Mouse (Mus musculus) common myeloid progenitor, adult 5-6 weeks (primary cell): Measurements from ENCODE around the gene Plekha6. TPM values are rescaled to one million over a fixed set of nuclear protein-coding genes. Genes with fewer than 3 reads are reported as not detected.

Source experiments
- ATAC-seq: replicated peaks from 2 replicates; pipeline ENCODE4 v1.8.0; 2016; ENCODE audit warnings: low read depth, mild to moderate bottlenecking, moderate TSS enrichment, inconsistent platforms; ENCODE audit not compliant: poor library complexity, severe bottlenecking
- total RNA-seq: library from RNA; stranded (forward); fragments of 200-1000, 187-1606 nt; gene quantifications from 2 replicates; pipeline ENCODE4 v1.2.3, GENCODE M21; 2017

Gene Plekha6
- total RNA-seq, 1 experiment from 2014 or later: 2.3 TPM

DNA sequence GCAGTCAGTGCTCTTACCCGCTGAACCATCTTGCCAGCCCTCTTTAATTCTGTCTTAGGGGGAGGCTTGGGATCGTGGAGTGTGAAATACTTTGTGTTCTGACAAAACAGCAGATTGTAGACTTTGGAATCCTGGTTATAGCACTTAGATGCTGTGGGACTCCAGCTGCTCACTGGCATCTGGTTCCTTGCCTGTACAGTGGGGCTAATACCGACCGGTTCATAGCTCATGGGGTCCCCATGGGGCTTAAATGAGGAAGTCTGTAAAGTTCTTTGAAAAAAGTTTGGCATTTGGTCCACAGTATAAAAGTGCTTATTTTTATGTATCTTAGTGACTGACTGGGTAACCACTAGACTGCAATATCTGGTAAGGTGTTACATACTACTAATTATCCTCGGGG, 28.2 kb upstream of the Plekha6 start:
- ATAC-seq: no peak

DNA sequence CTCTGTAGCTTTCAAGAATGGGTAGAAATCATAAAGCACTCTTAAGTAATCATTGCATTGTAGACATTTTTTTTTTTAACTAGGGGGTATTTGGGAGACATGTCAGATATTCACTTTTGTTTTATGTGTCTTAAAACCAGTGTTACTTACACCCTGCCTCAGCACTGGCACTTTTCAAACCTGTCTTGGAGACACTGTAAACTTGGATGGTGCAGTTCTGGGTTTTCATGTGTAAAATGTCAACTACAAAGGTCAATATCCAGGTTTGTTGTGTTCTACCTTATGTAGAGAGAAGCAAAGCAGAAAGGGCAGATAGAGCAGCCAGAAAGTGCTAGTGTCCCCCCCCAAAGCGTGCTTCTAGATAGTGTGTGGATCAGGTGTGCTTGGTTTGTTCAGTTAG, 25.6 kb upstream of the Plekha6 start:
- ATAC-seq: no peak

DNA sequence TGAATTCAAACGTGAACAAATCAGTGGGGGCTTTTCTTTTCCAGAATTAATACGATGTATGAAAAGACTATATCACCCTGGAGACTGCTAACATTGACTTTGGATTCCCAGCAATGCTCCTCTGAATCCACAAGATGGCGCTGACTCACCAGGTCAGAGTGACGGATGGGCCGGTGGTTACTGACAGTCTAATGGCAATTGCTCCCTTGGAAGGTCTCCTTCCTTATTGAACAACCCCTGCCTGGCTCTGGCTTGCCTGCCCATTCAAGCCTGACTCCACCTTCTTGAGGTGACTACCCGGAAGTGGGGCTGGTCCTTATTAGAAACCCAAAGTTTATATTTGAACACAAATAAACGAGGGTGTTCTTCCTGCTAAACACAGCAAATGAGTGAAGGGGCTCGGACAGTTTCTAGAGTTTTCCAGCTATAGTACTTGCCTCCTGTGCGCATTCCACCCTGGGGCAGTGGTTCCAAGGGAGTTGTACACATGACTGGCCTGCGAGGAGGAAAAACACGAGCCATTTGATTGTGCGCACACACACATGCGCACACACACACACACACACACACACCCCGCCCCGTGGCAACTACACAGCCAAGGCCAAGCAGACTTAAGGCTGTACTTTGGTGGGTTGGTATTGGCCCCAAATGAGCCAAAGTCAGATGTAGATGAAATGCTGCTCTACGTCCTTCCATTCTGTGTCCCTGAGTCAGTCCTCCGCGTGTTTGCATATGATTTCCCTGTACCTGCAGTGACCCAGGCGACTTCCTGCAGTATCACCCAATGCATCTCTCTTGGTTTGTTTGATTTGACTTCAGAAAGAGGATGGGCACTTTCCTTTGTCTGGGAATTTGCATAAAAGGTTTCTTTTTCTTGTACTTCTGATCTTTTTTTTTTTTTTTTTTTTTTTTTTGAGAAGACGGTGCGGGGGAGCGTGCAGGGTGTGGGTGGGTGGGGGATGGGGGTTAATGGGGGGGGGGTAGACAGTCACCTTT, 17.7 kb upstream of the Plekha6 start:
- ATAC-seq: peak; percentile 96

DNA sequence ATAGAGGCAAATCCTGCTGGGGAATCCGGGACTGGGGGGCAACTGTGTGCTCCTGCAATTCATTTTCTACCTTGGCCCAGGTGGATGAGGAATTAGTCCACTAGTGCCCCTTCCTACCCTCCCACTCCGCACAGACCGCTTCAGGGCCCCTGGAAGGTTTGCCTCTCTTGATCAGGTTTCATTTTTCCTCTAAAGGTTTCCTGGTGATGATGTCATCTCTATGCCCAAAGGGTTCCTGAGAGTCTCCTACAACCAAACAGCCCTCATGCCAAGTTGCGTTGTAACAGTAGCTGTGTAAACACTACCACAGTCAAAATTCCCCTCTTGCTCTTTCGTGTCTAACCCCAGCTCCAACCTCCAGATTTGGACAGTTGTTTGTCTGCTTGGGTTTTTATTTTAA, 16.7 kb upstream of the Plekha6 start:
- ATAC-seq: no peak

DNA sequence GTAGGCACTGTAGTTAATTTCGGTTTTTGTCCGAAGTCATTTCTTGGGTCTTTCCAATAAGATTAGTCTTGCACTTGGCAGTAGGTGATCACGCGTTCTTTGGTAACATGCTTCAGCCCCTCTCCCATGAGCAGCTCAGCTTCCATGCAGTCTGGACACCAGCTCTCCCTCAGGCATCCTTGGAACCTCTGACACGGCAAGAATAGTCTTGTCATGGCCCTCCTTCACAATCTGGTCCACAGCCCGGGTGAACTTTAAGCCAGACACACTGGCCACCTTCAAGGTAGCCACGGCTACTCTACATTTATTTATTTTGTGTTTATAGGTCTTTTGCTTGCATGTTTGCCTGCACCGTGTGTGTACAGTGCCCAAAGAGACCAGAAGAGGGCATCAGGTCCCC, 15.9 kb upstream of the Plekha6 start:
- no peak for ATAC-seq

DNA sequence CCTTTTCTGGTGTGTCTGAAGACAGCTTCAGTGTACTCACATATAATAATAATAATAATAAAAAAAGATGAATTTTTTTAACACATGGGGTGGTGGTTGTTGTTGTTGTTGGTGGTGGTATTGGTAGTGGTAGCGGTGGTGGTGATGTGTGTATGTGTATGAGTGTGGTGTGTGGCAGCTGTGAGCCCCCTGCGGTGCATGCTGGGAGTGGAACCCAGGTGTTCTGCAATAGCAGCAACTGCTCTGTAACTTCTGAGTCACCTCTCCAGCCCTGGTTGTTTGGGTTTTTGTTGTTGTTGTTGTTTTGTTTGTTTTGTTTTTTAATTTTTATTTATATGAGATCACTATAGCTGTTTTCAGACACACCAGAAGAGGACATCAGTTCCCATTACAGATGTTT, 13.5 kb upstream of the Plekha6 start:
- ATAC-seq: no peak

DNA sequence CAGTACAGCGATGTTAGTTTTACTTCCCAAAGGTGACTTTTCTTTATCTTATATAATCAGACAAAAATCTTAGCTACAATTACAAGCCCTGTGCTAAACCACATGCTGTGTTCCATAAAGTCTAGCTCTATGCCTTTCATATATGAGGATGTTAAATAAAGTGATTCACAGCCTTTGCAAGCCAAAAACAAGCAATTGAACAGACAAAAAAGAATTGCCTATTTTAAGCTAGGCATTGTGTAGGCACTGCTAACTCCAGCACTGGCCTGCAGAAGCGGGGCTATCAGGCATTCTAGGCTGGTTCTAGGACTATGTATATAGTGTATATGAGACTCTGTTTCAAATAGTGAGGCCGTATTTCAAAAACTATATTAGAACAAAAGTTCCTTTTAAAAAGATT, 11.8 kb upstream of the Plekha6 start:
- no peak for ATAC-seq

DNA sequence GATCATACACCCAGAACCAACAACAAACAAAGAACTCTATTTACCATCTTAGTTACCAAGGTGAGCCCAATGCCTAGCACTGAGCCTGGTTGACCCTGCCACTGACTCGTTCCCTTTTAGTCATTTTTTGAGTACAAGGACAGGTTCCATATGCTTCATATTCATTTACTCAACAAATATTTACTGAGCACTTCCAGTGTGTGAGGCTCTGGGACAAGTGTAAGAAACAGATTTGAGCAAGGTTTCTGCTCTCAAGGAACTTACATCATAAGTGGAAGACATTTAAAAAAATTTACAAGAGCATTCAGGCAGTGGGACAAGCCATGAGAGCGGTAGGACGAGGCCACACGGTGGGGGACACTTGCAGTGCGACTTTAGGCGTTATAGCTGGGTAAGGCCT, 8.7 kb upstream of the Plekha6 start:
- no peak for ATAC-seq

DNA sequence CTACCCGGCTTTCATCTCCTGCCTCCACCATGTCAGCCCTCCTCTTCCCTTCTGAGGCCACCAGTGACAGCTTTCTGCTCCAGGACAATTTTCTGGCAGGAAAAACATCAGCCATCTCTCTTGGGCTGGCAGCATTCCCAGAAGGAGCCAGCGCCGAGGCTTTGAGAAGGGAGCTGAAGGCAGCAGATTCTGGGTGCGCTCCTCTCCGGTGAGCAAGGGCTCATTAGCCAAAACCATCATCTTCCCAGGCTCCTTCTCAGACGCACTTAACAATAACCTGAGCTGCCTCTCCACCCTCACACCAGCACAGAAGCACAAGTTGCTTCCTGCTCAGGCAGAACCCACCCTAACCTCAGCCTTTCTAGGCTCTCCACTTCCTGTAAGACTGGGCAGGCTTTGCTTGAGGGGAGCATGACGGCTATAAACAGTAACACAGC, 4.9 kb upstream of the Plekha6 start:
- ATAC-seq: peak; percentile 88

DNA sequence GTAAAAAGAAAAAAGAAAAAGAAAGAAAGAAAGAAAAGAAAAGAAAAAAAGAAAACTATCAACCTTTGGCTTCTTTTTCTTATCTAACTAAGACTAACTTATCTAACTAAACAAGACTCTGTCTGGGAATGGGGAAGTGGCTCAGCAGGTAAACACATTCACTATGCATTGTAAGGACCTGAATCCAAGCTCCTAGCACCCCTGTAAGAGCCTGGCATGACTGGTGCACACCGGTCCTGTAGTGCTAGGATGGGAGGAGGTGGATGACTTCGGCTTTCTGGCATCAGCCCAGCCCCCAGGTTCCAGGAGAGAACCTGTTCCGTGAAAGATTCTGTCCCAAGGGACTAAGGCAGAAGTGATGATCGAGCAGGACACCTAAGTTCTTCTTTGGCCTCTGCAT, 2.5 kb upstream of the Plekha6 start:
- no peak for ATAC-seq

DNA sequence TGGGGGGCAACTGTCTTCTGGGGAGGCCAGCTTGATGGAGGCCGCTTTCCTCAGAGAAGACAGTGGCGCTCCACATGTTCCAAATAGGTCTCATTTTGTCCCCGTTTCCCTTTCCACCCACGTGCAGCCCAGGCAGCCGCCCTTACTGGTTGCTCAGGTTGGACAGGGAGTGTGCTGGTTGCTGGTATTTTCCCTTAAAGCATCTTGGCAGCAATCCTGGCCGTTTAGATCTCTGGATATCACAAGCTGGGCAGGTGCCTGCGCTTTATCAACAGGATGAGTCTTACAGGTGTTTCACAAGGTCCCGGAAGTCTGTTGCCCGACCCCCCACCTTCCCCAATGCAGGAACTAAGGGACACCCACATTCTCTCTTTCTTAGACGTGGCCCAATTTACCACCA, 2.0 kb upstream of the Plekha6 start:
- ATAC-seq: no peak

DNA sequence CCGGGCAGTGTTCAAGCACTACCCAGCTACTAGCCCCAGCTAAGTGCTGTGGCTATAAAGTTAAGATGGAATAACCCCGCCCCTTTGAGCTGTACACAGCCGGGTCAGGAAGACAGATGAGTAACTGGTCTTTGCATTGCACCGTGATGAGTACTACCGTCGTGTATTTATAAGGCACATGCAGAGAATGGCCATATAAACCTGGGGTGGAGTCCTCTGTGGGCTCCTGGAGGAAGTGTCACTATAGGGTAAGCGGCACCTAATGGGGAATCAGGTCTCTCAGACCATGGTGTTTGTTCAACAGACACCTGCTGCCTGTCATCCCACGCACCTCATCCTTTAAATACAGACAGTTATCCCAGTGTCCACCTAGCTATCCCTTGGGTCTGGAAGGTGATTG, 1.0 kb upstream of the Plekha6 start:
- no peak for ATAC-seq

DNA sequence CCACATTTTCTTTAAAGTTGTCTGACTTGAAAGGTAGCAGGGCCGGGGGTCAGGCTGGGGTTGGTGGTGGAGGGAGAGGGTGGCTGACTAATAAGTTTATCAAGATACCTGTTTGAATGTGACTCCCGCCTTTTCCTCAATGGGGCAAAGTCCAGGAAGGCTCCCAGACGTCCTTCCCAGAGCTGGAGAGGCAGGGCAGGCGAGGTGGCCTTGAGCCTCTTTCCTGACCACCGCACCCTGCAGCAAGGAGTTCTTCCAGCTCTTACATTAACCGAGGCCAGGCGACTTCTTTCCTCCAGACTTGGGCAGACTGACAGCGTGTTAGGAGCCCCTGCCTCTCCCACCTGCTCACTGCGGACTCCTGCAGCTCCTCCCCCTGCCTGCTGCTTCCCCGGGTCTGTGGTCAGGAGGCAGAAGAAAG, 591 bp downstream of the Plekha6 start:
- ATAC-seq: peak; percentile 45

DNA sequence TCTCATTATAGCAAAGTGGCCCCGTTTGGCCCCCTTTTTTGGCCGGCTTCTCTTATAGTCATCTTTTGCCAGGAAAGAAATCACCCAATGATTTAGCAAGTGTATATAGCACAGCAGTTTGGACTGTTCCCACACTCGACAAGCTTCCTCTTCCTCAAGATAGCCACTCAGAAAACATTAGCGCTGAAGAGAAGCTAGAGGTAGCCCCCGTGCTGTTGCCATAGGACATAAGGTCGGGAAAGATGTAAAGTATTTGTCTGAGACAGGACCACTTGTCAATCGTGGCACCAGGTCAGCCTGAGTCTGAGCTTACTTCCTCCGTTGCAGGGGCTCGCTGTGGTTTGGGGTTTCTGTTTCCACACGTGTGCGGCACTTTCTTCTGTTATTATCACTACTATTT, 1.1 kb downstream of the Plekha6 start:
- peak; percentile 27 for ATAC-seq

DNA sequence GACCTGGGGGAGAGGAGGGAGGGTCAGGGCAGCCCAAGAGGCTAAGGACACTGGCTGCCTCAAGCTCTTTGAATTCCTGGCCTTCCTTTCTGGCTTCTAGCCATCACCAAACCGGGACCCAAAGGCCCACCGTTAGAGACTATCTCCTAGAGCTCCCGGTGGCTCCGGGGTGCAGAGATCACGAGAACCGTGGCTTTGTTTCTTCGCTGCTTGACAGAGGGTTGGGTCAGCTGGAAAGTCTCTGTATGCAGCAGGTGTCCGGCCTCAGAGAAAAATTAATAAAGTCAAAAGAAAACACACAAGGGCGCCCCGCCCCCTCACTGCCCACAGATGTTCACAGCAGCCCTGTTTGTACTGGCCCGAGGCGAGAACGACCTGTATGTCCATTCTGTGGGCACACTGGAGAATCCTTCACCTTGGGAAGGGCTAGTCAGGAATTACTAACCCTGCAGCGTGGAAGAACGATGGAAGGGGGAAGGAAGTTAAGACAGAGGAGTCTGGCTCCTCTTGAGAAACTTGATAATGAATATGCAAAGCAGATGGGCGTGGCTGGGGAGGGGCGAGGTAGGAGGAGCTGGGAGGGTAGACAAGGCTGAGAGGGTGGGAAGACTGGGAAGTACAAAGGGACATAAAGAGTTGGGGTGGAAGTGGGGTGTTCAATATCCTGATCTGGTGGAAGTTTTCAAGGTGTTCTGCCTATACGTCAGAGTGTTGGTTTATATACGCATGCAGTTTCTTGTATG, 4.5 kb downstream of the Plekha6 start:
- ATAC-seq: no peak

DNA sequence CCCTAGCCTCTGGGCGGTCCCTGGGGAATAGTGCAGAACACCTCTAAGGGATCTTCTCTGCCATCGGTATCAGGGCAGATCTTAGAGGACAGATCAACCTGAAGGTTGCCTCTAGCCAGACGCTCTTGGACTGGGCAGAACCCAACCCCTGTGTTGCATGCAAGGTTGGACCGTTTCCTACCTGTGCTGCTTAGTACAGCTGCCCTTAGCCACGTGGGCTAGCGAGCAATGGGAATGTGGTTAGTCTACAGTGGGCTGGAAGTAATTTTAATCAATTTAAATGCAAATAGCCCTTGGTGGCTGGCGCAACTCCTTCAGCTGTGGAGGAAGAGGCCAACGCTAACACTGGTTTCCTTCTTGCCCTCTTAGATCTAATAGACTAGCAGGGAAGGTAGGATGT, 6.2 kb downstream of the Plekha6 start:
- ATAC-seq: no peak

DNA sequence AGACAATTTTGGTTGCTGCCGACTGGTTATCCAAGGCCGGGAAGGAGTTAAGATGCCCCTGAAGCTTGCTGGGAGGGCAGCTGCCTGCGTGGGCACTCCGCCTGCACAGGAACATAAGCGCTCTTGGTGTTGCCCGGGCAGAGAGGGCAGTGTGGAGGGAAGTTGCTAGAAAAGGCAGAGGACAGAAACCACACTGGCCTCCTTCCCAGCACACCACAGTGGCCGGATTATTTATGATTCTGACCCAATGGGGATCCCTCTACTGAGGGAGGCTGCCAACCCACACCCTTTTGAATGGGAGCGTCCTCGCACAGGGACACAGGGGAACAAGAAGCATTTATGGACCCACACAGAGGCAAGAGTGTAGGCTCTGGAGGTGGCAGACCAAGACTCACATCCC, 7.3 kb downstream of the Plekha6 start:
- ATAC-seq: peak; percentile 40

DNA sequence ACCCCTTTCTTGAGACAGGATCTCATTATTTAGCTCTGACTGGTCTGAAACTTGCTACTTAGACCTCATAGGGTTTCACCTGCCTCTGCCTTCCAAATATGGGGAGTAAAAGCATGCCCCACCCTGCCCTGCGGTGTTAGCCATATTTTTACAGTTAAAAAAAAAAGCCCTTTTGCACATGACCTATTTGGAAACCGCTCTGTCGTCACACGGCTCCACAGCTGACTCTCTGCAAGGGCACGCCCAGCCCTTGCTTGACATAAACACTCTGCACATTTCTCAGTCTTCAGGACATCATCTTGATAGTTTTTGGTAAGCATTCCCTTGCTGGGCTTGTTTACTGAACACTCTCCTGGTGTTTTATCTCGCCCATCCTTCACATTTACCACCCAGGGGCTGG, 11.1 kb downstream of the Plekha6 start:
- no peak for ATAC-seq

DNA sequence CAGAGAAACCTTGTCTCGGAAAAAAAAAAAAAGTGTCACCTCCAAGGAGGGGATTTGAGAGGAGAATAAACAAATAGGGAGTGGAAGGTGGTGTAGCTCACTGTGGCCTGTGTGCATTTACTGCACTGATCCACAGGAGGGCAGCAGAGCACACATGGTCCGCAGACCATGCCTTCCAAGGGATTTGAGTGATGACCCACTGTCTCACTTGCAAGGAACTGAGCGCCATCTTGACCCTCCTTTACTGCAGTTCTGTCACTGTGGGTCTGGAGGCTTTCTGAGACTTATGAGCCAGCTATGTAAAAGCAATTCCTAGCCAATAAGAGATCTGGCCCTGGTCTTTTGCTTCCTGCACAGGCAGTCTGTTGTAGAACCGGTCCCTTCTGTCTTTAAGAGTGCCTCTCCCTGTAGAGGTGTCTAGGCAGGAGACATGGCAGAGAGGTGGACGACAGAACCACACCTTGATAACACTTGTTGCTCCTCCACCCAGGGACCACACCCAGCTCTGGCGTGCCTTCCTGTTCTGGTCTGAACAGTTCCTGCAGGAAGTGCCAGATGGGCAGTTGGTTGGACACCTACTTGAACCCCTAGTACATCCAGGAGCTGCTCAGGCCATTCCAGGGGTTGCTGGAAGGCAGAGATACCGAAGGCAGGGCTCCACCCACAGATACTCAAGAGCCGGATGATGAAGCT, 13.6 kb downstream of the Plekha6 start:
- ATAC-seq: peak; percentile 78

DNA sequence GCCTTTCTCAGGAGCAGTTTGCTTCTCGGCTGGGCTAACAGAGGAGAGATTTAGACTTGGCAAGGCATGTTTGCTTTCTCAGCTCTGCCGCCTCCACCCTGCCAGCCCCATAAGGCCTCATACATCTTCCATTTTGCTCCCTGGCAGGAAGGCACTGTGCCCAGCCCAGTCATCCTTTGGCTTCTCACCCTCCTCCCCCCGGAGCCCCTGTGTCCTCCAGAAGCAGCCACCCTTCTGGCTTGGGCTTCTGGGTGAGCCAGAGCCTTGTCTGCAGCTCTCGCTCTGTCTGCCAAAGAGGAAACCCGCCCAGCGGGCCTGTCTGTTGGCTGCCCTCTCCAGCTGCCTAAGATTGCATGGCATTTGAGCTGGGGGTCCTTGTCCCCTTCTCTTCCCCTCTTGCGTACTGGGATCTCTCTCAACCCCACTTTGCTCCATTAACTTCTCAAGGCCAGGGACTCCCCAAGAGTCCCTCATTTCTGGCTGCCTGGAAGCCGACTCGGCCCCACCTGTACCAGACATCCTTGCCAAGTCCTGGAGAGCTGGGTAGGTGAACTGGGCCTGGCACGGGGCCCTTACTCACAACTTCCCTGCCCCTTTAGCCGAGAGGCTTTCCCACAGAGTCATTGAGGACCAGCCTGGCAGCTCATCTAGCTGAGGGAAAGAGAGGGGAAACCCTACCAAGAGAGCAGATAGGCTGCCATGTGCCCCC, 14.9 kb downstream of the Plekha6 start:
- no peak for ATAC-seq
